Mouse (Mus musculus): ENCODE measurements around the gene Iqcd. TPM values are rescaled to one million over a fixed set of nuclear protein-coding genes. Genes with fewer than 3 reads are reported as not detected.
A peak's percentile ranks its signal among the peaks of the same experiment; 100 is the strongest.

The Iqcd gene
- total RNA-seq, 2 experiments from 2014 or later = 0.70 to 1.3 TPM

- no peak for DNase-seq (ENCODE audit: low spot score in 2 of 2)
These were observed 18.4 kb upstream of the Iqcd start for GRCm38 (mm10) chr5:120570289-120570897.

- DNase-seq (ENCODE audit: low spot score in 2 of 2) = no peak
These were observed 17.6 kb upstream of the Iqcd start for GRCm38 (mm10) chr5:120571056-120571740.

- DNase-seq (ENCODE audit: low spot score in 2 of 2) = no peak
These were observed 14.2 kb upstream of the Iqcd start for GRCm38 (mm10) chr5:120574469-120575063.

GRCm38 (mm10) chr5:120576781-120577301 is 12.0 kb upstream of the Iqcd start:
- DNase-seq (ENCODE audit: low spot score in 2 of 2) = no peak

- DNase-seq (ENCODE audit: low spot score in 2 of 2) = no peak
These were observed 10.8 kb upstream of the Iqcd start for GRCm38 (mm10) chr5:120577935-120578441.

- no peak for DNase-seq (ENCODE audit: low spot score in 2 of 2)
These were observed 10.2 kb upstream of the Iqcd start for GRCm38 (mm10) chr5:120578504-120579081.

- DNase-seq (ENCODE audit: low spot score in 2 of 2) = no peak
These were observed 9.5 kb upstream of the Iqcd start for GRCm38 (mm10) chr5:120579211-120579897.

- DNase-seq (ENCODE audit: low spot score in 2 of 2) = no peak
These were observed 8.8 kb upstream of the Iqcd start for GRCm38 (mm10) chr5:120579898-120580626.

GRCm38 (mm10) chr5:120582002-120582401 is 6.8 kb upstream of the Iqcd start:
- no peak for DNase-seq (ENCODE audit: low spot score in 2 of 2)

- DNase-seq (ENCODE audit: low spot score in 2 of 2) = no peak
These were observed 5.3 kb upstream of the Iqcd start for GRCm38 (mm10) chr5:120583511-120583910.

- no peak for DNase-seq (ENCODE audit: low spot score in 2 of 2)
These were observed 3.8 kb upstream of the Iqcd start for GRCm38 (mm10) chr5:120584968-120585367.

- peak in 1 of 2 experiments; percentile 48 for DNase-seq (ENCODE audit: low spot score in 2 of 2)
These were observed 1.8 kb upstream of the Iqcd start for GRCm38 (mm10) chr5:120586741-120587615.

- DNase-seq (ENCODE audit: low spot score in 2 of 2) = no peak
These were observed 1.2 kb upstream of the Iqcd start for GRCm38 (mm10) chr5:120587616-120587926.

- no peak for DNase-seq (ENCODE audit: low spot score in 2 of 2)
These were observed 762 bp upstream of the Iqcd start for GRCm38 (mm10) chr5:120587940-120588568.

- DNase-seq (ENCODE audit: low spot score in 2 of 2) = no peak
These were observed 1.7 kb downstream of the Iqcd start for GRCm38 (mm10) chr5:120590356-120591010.

GRCm38 (mm10) chr5:120592141-120592540 is 3.3 kb downstream of the Iqcd start:
- DNase-seq (ENCODE audit: low spot score in 2 of 2) = no peak

GRCm38 (mm10) chr5:120594485-120594884 is 5.7 kb downstream of the Iqcd start:
- no peak for DNase-seq (ENCODE audit: low spot score in 2 of 2)

GRCm38 (mm10) chr5:120599625-120600024 is 10.8 kb downstream of the Iqcd start:
- DNase-seq (ENCODE audit: low spot score in 2 of 2) = no peak
